In genomic region chr3:51481059-51481458, GRCm38 (mm10) we compare ENCODE assay signal across 8 mouse cellular contexts. TPM values are rescaled to one million over a fixed set of nuclear protein-coding genes. Genes with fewer than 3 reads are reported as not detected.
A peak's percentile ranks its signal among the peaks of the same experiment; 100 is the strongest.
DNase-seq lines count a peak whose midpoint lies in the region; ATAC-seq lines count a peak whose summit lies in the region.

No protein-coding gene starts in this region.

- intact Hi-C loops in heart, postnatal 25 days (cut with DNase I), result loop anchor here (5.0 kb wide), 1 partner anchor 1981 kb away; the partner anchor contains the start of genes Nhlrc3 and Proser1

- DNase-seq in heart, adult 18-20 months, result peak; percentile 38 to 64
- no peak for DNase-seq in heart, postnatal 25 days (ENCODE audit: low spot score)
- peak; percentile 90 for DNase-seq in 3T3-L1 (ENCODE audit: low read depth, low spot score)
- peak; percentile 43 for DNase-seq in MN1 (ENCODE audit: low spot score)
- peak; percentile 80 for DNase-seq in embryo, embryonic 10.5 days (ENCODE audit: low spot score)
- DNase-seq in kidney, postnatal 4 days, result peak; percentile 70 to 73

- peak; percentile 49; the same call in 1 of the 2 replicates for ATAC-seq in neutrophil, adult 5-6 weeks (ENCODE audit: extremely low read depth, insufficient number of reproducible peaks, low FRiP score, poor library complexity, severe bottlenecking)
- ATAC-seq in frontal cortex, adult (ENCODE audit: low TSS enrichment), result no peak

RNA-seq across cellular contexts. Expression of gene Rab33b, which starts 2.7 kb away (rescaled TPM):
- 1 to 10 TPM; 8.9 to 9.9 TPM for total RNA-seq in heart, adult 18-20 months (2021)
- 1 to 10 TPM; 7.9 to 9.4 TPM for total RNA-seq in heart, postnatal 25 days (2021)
- total RNA-seq in neutrophil, adult 5-6 weeks (2017), result 30.6 and 32.5 TPM in 2 replicates
